Mouse (Mus musculus): Measurements from ENCODE around the gene Eef1e1. TPM values are rescaled to one million over a fixed set of nuclear protein-coding genes. Genes with fewer than 3 reads are reported as not detected.

Gene Eef1e1
- 54.6 and 59.8 TPM in 2 replicates for polyA plus RNA-seq (2015; fragmentation: Nextera tagmentation; extraction: Ambion mirVana)

GRCm38 (mm10) chr13:38658528-38659280 is at the start of gene Eef1e1:
Gene Eef1e1 (minus strand): TSS chr13:38659058.

GRCm38 (mm10) chr13:38634800-38635269 is 24.0 kb downstream of the Eef1e1 start, which contains the start of gene Bloc1s5:
Gene Bloc1s5 (minus strand): TSS chr13:38635109.

Other genes starting within 250 kb of the Eef1e1 start
- gene Txndc5, start 130.2 kb downstream of the Eef1e1 start, polyA plus RNA-seq (2015; fragmentation: Nextera tagmentation; extraction: Ambion mirVana): 153 and 223 TPM in 2 replicates
- gene Bloc1s5, start 23.9 kb downstream of the Eef1e1 start, polyA plus RNA-seq (2015; fragmentation: Nextera tagmentation; extraction: Ambion mirVana): 22.8 and 36.1 TPM in 2 replicates

Data from adrenal gland, postnatal 0 days (tissue).